Mouse (Mus musculus): ENCODE results near the gene Rac2.

Rac2 gene

GRCm38 (mm10) chr15:78572658-78573397, at the start of gene Rac2:
Gene Rac2 (minus strand): TSS chr15:78572783.
- DNase-seq = no peak

GRCm38 (mm10) chr15:78616973-78617372, 44.4 kb upstream of the Rac2 start:
- no peak for DNase-seq

GRCm38 (mm10) chr15:78614536-78614935, 42.0 kb upstream of the Rac2 start:
- DNase-seq = no peak

- no peak for DNase-seq
Measured at GRCm38 (mm10) chr15:78610705-78611462, 38.3 kb upstream of the Rac2 start.

- no peak for DNase-seq
Measured at GRCm38 (mm10) chr15:78607463-78607862, 34.9 kb upstream of the Rac2 start.

GRCm38 (mm10) chr15:78606059-78606458, 33.5 kb upstream of the Rac2 start:
- no peak for DNase-seq

GRCm38 (mm10) chr15:78605371-78605791, 32.8 kb upstream of the Rac2 start:
- DNase-seq = no peak

GRCm38 (mm10) chr15:78604255-78604654, 31.7 kb upstream of the Rac2 start:
- no peak for DNase-seq

GRCm38 (mm10) chr15:78601180-78601579, 28.6 kb upstream of the Rac2 start:
- no peak for DNase-seq

GRCm38 (mm10) chr15:78599529-78600193, 27.1 kb upstream of the Rac2 start:
- no peak for DNase-seq

GRCm38 (mm10) chr15:78599124-78599523, 26.5 kb upstream of the Rac2 start:
- no peak for DNase-seq

GRCm38 (mm10) chr15:78597729-78598128, 25.1 kb upstream of the Rac2 start:
- no peak for DNase-seq

GRCm38 (mm10) chr15:78596914-78597313, 24.3 kb upstream of the Rac2 start, which contains the start of gene Cyth4:
Gene Cyth4 (plus strand): TSS chr15:78597047.
- DNase-seq = peak in 1 of 2 experiments; percentile 31

GRCm38 (mm10) chr15:78596504-78596903, 23.9 kb upstream of the Rac2 start:
- no peak for DNase-seq

- DNase-seq = no peak
Measured at GRCm38 (mm10) chr15:78595468-78595867, 22.9 kb upstream of the Rac2 start.

GRCm38 (mm10) chr15:78594831-78595230, 22.2 kb upstream of the Rac2 start:
- no peak for DNase-seq

- DNase-seq = no peak
Measured at GRCm38 (mm10) chr15:78593896-78594425, 21.4 kb upstream of the Rac2 start.

GRCm38 (mm10) chr15:78592452-78592968, 19.9 kb upstream of the Rac2 start:
- DNase-seq = no peak

- no peak for DNase-seq
Measured at GRCm38 (mm10) chr15:78591680-78592451, 19.3 kb upstream of the Rac2 start.

GRCm38 (mm10) chr15:78590785-78591184, 18.2 kb upstream of the Rac2 start:
- DNase-seq = no peak

- DNase-seq = no peak
Measured at GRCm38 (mm10) chr15:78589936-78590335, 17.4 kb upstream of the Rac2 start.

GRCm38 (mm10) chr15:78588900-78589299, 16.3 kb upstream of the Rac2 start:
- no peak for DNase-seq
